Mouse (Mus musculus) right cerebral cortex, postnatal 10 days (tissue): ENCODE measurements around the gene Gm21900.
"Not testable (repeated sequence)": the region's sequence is repeated elsewhere in the genome, so short reads cannot be mapped to it uniquely, and the experiment has no call there.

Experiments
- DNase-seq, 2 experiments: peaks; one replicate each; pipeline ENCODE4 v3.0.0; 2021; ENCODE audit warnings: low spot score in 2 of 2

The Gm21900 gene

GRCm38 (mm10) chrY:10616061-10616460 is at the start of gene Gm21900:
Gene Gm21900 (plus strand): TSS chrY:10616361.
- not testable (repeated sequence) for DNase-seq

DNA sequence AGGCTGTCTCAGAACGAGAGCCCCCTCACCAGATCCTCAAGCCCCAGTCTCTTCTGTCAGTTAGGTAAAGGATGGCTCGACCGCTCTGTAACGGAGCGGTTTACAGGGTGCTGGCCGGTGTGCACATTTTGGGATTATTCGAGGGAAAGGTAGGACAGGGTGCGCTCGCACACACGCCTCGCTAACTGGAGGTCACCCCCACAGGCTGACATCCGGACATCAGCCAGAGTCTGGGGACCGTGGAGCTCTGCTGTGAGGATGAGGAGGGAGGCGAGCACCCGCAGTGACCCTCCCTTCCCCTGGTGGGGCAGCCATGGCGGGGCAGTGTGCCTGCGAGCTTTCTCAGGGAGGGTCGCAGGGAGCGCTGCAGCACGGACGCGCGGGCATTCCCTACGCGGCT is 27.4 kb downstream of the Gm21900 start:
- peak; percentile 15 to 22 for DNase-seq
